Mouse (Mus musculus) c-Kit-positive CD71-positive TER-119-negative erythroid progenitor cells, embryonic 14.5 days (primary cell): Measurements from ENCODE around the gene Med29.

Source experiments
- DNase-seq: peaks from one replicate; pipeline ENCODE4 v3.0.0-alpha.2; 2013; ENCODE audit warnings: low read depth

The Med29 gene

DNA sequence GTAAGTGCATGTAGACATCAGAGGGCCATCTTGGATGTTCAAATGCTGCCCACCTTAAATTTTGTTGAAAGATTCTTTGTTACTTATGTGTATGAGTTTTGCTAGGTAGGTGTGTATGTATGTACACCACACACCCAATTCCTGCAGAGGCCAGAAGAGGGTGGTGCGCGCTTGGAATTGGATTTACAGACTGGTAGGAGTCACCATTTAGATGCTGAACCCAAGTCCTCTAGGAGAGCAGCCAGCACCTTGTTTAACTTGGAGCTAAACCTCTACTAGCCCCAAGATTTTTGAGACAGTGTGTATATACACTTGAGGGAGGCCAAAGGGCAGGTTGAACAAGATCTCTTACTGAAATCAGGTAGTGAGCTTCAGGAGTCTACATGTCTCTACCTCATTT is 39.2 kb downstream of the Med29 start:
- DNase-seq, result no peak

DNA sequence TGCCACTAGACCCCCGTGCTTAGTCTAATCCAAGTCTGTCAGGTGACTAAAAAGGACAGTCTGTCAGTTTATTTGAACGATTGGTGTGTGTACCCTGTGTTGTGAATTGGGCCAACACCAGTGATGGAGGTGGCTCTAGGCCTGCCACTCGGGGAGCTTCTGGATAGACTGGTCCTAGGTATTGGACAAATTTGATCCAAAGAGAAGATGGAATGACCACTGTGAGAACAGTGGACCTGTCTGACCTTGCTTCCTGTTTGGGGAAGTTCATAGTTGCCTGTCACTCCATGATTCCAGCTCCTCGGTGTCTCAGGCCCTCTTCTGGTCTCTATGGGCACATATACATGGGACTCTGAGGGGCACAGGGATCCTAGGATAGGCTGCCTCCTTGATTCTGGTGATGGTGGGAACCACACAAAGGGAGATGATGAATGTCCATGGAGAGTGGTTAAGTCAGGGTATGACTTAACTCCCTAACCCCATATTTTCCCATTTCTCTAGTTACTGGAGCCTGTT is 40.8 kb downstream of the Med29 start:
- no peak for DNase-seq

DNA sequence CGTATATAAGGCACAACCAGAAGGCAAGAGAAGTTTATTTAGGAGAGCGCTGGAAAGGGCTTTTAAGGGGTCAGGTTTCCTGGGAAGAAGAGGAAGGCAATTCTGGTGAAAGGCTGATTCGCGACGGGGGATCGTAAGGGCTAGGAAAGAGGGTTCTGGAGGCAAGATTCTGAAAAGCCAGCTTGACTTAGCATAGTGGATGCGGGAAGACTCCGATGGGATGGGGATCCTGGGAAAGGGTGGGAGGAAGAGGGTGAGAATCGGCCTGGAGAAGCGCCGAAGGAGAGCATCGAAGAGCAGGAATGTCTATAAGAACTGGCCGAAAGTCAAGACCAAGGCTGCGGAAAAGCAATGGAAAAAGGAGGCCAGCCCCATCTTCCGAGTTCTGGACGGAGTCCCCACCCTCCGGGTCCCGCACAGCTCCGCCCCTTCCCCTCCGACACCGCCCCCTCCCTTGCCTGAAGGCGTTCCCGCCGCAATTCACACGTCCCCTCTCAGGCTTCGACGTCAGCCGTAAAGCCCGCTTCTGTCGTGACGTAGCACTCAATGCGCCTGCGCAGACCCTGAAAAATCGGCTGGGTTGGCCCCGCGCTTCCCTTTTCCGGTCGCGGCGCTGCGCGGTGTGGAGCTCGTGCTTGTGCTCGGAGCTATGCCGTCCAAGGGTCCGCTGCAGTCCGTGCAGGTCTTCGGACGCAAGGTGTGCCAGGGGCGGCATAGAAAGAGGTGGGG is 42.2 kb downstream of the Med29 start, which contains the start of gene Rps16:
Rps16 (plus strand) TSS at position 498 of the 729 bp plus-strand sequence.
- peak; percentile 94 for DNase-seq

DNA sequence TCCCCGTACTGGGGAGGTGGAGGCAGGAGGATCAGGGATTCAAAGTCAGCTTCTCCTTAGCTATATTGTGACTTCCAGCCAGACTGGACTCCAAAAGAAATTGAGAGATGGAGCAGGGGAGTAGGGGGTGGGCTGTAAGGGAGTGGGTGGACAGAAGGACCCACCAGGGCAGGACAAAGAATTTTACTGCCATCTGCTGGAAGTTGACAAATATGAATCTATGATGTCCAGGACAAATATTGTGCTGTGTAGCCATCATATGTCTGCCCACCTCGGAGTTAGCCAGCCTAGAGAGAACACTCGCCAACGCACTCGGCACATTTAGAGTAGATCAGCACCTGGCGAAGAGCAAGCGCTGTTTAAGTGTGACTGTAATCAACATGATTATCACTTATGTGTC is 43.9 kb downstream of the Med29 start:
- DNase-seq, result no peak

DNA sequence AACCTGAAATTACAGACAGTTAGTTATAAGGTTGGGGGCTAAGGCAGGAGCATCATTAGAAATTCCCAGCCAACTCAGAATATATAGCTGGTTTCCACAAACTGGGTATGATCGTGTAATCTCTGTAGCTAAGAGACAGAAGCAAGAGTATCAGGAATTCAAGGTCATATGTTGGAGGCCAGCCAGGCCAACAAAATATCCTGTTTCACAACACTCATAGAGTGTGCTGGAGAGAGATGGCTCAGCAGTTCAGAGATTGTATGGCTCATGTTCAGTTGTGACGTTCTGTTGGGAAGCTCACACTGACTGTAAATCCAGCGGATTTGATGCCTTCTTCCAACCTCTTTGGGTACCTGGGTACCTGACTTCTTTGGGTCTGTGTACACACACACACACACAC is 44.8 kb downstream of the Med29 start:
- DNase-seq, result no peak

DNA sequence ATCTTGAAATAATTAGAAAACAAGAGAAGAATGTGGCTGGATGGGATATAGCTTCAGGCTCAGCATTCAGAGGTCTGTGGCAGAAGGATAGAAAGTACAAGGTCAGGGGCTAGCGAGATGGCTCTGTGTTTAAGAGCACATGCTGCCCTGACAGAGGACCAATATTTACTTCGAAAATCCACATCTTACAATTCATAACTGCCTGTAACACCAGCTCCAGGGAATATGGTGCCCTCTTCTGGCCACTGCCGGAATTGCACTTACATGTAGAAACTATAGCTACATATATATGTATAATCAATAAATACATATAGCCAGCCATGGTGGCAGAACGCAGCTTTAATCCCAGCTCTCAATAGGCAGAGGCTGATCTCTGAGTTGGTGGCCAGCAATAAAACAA is 47.9 kb downstream of the Med29 start:
- DNase-seq, result peak; percentile 78

DNA sequence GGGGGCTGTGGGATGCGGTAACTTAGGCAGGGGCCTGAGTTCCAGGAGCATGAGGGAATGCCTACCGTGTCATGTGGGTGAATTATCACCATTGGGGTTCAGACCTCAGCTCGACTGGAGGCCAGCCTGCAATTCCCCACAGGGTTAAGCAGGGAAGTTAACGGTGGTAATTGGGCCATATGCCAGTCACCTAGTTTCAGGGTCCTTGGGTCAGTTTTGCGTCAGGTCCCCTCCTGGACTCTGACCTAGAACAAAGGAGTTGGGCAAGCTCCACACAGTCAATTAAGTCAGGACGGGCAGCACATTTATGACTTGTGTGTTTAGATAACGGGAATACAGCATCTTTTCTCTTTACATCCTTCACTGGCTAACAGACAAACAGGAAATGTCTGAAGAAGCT is 51.1 kb downstream of the Med29 start:
- DNase-seq, result no peak

DNA sequence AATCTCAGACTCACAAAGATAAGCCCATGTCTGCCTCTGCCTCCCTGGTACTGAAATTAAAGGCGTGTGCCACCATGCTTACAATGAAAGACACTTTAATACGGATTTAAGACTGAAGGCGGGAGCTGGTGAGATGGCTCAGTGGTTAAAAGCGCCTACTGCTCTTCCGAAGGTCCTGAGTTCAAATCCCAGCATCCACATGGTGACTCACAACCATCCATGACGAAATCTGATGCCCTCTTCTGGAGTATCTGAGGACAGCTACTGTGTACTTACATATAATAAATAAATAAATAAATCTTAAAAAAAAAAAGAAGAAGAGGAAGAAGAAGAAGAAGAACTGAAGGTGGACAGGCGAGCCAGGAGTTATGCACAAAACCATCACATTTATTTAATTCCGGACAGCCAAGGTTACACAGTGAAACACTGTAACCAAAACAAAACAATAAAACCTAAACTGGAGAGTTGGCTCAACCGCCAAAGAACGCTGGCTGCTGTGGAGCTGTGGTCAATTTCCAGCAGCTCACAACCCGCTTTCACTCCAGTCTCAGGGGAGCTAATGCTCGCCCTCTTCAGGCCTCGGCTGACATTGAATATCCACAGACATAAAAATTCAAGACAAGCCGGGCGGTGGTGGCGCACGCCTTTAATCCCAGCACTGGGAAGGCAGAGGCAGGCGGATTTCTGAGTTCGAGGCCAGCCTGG is 53.1 kb downstream of the Med29 start:
- DNase-seq, result peak; percentile 52

DNA sequence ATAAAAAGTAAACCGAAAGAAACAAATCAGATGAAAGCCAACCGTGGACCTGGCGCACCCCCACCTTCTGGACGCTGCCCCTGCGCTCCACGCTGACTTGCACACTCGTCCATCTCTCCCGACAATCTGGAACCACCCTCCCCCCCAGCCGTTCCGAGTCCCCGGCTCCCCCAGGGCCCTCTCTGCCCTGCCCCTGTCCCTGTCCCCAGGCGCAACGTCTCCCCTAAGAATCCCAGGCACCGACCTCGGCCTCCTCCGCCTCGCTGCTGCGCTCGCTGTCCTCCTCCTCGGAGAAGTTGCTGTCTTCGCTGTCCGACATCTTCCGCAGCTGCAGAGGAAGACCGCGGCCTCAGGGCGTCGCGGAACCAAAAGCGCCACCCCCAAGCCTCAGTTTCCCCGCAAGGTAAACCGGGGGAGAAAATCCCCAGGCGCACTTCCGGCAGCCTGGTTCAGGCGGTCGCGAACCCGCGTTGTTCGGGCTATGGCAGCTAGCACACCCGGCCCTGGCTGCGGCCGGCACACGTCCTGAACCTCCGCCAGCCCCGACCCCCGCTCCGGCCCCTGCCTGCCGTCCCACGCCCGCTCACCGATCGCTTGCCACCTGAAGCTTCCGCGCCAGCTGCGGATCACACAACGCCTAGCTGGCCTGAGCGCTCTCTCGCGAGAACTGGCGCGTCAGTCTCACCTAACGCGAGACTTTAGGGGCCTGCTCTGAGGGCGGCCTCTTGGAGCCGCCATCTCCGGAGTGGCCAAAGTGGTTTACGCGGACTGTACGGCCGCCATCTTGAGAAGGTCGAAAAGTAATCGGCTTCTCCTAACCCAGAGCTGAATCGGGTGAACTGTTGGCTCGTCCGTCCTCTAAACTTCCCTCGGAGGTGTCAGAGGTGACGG is 54.2 kb downstream of the Med29 start, which contains the start of gene Supt5:
Supt5 (minus strand) TSS at position 639 of the 891 bp plus-strand sequence.
- peak; percentile 99 for DNase-seq
